Mouse (Mus musculus): ENCODE measurements around the gene Il1rapl2. TPM values are rescaled to one million over a fixed set of nuclear protein-coding genes. Genes with fewer than 3 reads are reported as not detected.
"Not testable (repeated sequence)": the region's sequence is repeated elsewhere in the genome, so short reads cannot be mapped to it uniquely, and the experiment has no call there.

Gene Il1rapl2
- polyA plus RNA-seq, 1 experiment from 2014 or later: not detected

GRCm38 (mm10) chrX:138209480-138209879, 639.1 kb downstream of the Il1rapl2 start, which contains the start of gene Tex13a:
Tex13a (minus strand) TSS chrX:138209580.
- ChIA-PET CTCF (no interaction called here), POLR2A (no interaction called here)
- in situ Hi-C loops (cut with MboI; ENCODE audit: low pct_unique_long_range_greater_than_20kb): no loop called here
- ATAC-seq (no peak), DNase-seq (ENCODE audit: low read depth, low spot score) (no peak)
- H3K27me3 ChIP-seq: peaks cover 9% of the 10 kb centered on the region
- no peak for TF ChIP-seq CTCF (IDR thresholded peaks at IDR 0.05)

GRCm38 (mm10) chrX:138234626-138235025, 664.2 kb downstream of the Il1rapl2 start:
- TF ChIP-seq CTCF (IDR thresholded peaks at IDR 0.05): no peak
- H3K27me3 ChIP-seq: peaks cover 43% of the 10 kb centered on the region
- ATAC-seq (no peak), DNase-seq (ENCODE audit: low read depth, low spot score) (no peak)
- in situ Hi-C loops (cut with MboI; ENCODE audit: low pct_unique_long_range_greater_than_20kb): no loop called here
- CTCF ChIA-PET: no interaction called here
- POLR2A ChIA-PET: no interaction called here

GRCm38 (mm10) chrX:138348736-138349135, 778.3 kb downstream of the Il1rapl2 start:
- ATAC-seq; DNase-seq (ENCODE audit: low read depth, low spot score); in situ Hi-C loops (cut with MboI; ENCODE audit: low pct_unique_long_range_greater_than_20kb); CTCF ChIA-PET: not testable (repeated sequence)
- peaks cover 15% of the 10 kb centered on the region for H3K27me3 ChIP-seq
- POLR2A ChIA-PET: interaction anchor here (0.6 kb wide), 1 partner anchor 1117 kb away, joined by 3 read pairs; no protein-coding TSS in a partner anchor

GRCm38 (mm10) chrX:138433794-138434193, 863.4 kb downstream of the Il1rapl2 start:
- in situ Hi-C loops (cut with MboI; ENCODE audit: low pct_unique_long_range_greater_than_20kb): no loop called here
- DNase-seq (ENCODE audit: low read depth, low spot score) (no peak), ATAC-seq (no peak)
- peaks cover 18% of the 10 kb centered on the region for H3K27me3 ChIP-seq
- ChIA-PET CTCF (no interaction called here), POLR2A (no interaction called here)
- TF ChIP-seq CTCF (IDR thresholded peaks at IDR 0.05): no peak

- H3K27me3 ChIP-seq: peaks cover 8% of the 10 kb centered on the region
- TF ChIP-seq CTCF (IDR thresholded peaks at IDR 0.05): no peak
- ATAC-seq (no peak), DNase-seq (ENCODE audit: low read depth, low spot score) (no peak)
- ChIA-PET POLR2A (no interaction called here), CTCF (no interaction called here)
- in situ Hi-C loops (cut with MboI; ENCODE audit: low pct_unique_long_range_greater_than_20kb): no loop called here
These were observed 867.5 kb downstream of the Il1rapl2 start for GRCm38 (mm10) chrX:138437939-138438338.

GRCm38 (mm10) chrX:138449856-138450255, 879.4 kb downstream of the Il1rapl2 start:
- in situ Hi-C loops (cut with MboI; ENCODE audit: low pct_unique_long_range_greater_than_20kb): no loop called here
- TF ChIP-seq CTCF (IDR thresholded peaks at IDR 0.05): no peak
- CTCF ChIA-PET: no interaction called here
- H3K27me3 ChIP-seq: peaks cover 46% of the 10 kb centered on the region
- DNase-seq (ENCODE audit: low read depth, low spot score): no peak
- ATAC-seq: no peak
- POLR2A ChIA-PET: no interaction called here

GRCm38 (mm10) chrX:138478488-138478887, 908.1 kb downstream of the Il1rapl2 start:
- POLR2A ChIA-PET: no interaction called here
- no peak for TF ChIP-seq CTCF (IDR thresholded peaks at IDR 0.05)
- CTCF ChIA-PET: no interaction called here
- in situ Hi-C loops (cut with MboI; ENCODE audit: low pct_unique_long_range_greater_than_20kb): no loop called here
- ATAC-seq (no peak), DNase-seq (ENCODE audit: low read depth, low spot score) (no peak)
- H3K27me3 ChIP-seq: peaks cover 17% of the 10 kb centered on the region

- ChIA-PET POLR2A (no interaction called here), CTCF (no interaction called here)
- no peak for TF ChIP-seq CTCF (IDR thresholded peaks at IDR 0.05)
- ATAC-seq: no peak
- no peaks in the 10 kb centered on the region for H3K27me3 ChIP-seq
- in situ Hi-C loops (cut with MboI; ENCODE audit: low pct_unique_long_range_greater_than_20kb): no loop called here
- no peak for DNase-seq (ENCODE audit: low read depth, low spot score)
These were observed 930.1 kb downstream of the Il1rapl2 start for GRCm38 (mm10) chrX:138500510-138500909.

- POLR2A ChIA-PET: no interaction called here
- no peak for DNase-seq (ENCODE audit: low read depth, low spot score)
- in situ Hi-C loops (cut with MboI; ENCODE audit: low pct_unique_long_range_greater_than_20kb): no loop called here
- no peak for ATAC-seq
- H3K27me3 ChIP-seq: peaks cover 13% of the 10 kb centered on the region
- TF ChIP-seq CTCF (IDR thresholded peaks at IDR 0.05): no peak
- CTCF ChIA-PET: no interaction called here
These were observed 934.6 kb downstream of the Il1rapl2 start for GRCm38 (mm10) chrX:138505049-138505448.

GRCm38 (mm10) chrX:138620106-138620505, 1049.7 kb downstream of the Il1rapl2 start:
- ChIA-PET POLR2A (no interaction called here), CTCF (no interaction called here)
- DNase-seq (ENCODE audit: low read depth, low spot score) (no peak), ATAC-seq (no peak)
- H3K27me3 ChIP-seq: no peaks in the 10 kb centered on the region
- no peak for TF ChIP-seq CTCF (IDR thresholded peaks at IDR 0.05)
- in situ Hi-C loops (cut with MboI; ENCODE audit: low pct_unique_long_range_greater_than_20kb): no loop called here

- in situ Hi-C loops (cut with MboI; ENCODE audit: low pct_unique_long_range_greater_than_20kb): no loop called here
- ATAC-seq: no peak
- no peak for TF ChIP-seq CTCF (IDR thresholded peaks at IDR 0.05)
- no peak for DNase-seq (ENCODE audit: low read depth, low spot score)
- CTCF ChIA-PET: no interaction called here
- POLR2A ChIA-PET: no interaction called here
- H3K27me3 ChIP-seq: peaks cover 5% of the 10 kb centered on the region
These were observed 1054.9 kb downstream of the Il1rapl2 start for GRCm38 (mm10) chrX:138625311-138625710.

GRCm38 (mm10) chrX:138722372-138722771, 1152.0 kb downstream of the Il1rapl2 start:
- in situ Hi-C loops (cut with MboI; ENCODE audit: low pct_unique_long_range_greater_than_20kb): no loop called here
- TF ChIP-seq CTCF (IDR thresholded peaks at IDR 0.05): no peak
- DNase-seq (ENCODE audit: low read depth, low spot score): no peak
- POLR2A ChIA-PET: no interaction called here
- H3K27me3 ChIP-seq: peaks cover 21% of the 10 kb centered on the region
- CTCF ChIA-PET: no interaction called here
- no peak for ATAC-seq

Data from Patski (cell line).